ENCODE assay signal across 7 mouse cellular contexts in genomic region chr4:109406054-109406485, GRCm38 (mm10). TPM values are rescaled to one million over a fixed set of nuclear protein-coding genes. Genes with fewer than 3 reads are reported as not detected.
A peak's percentile ranks its signal among the peaks of the same experiment; 100 is the strongest.
DNase-seq lines count a peak whose midpoint lies in the region; ATAC-seq lines count a peak whose summit lies in the region.

No protein-coding gene starts in this region.

- peak overlapping the region; percentile 96 for H3K4me2 ChIP-seq in hindbrain, embryonic 13.5 days

- no peaks in the 10 kb centered on the region for H3K36me3 ChIP-seq in hindbrain, embryonic 13.5 days
- H3K36me3 ChIP-seq in macrophage (ENCODE audit: inconsistent target), result no peaks in the 10 kb centered on the region; the same call in 1 of the 2 replicates

- peak overlapping the region; percentile 68 for H3K4me3 ChIP-seq in hindbrain, embryonic 13.5 days
- peak overlapping the region; percentile 54 for H3K4me3 ChIP-seq in macrophage (ENCODE audit: inconsistent target)

- WGBS in hindbrain, embryonic 13.5 days, result 11% methylated on average over 3 of the region's 3 CpGs
- 0% methylated on average over 3 of the region's 3 CpGs for WGBS in macrophage (ENCODE audit: missing documents)

- peaks cover 21% of the 10 kb centered on the region for H3K4me1 ChIP-seq in hindbrain, embryonic 13.5 days (replicated peaks)

- peaks cover 12% of the 10 kb centered on the region for H3K27me3 ChIP-seq in hindbrain, embryonic 13.5 days

- H3K79me2 ChIP-seq in macrophage (ENCODE audit: inconsistent target), result no peaks in the 10 kb centered on the region

- H3K9me3 ChIP-seq in hindbrain, embryonic 13.5 days, result no peaks in the 10 kb centered on the region

- H3K27ac ChIP-seq in hindbrain, embryonic 13.5 days, result peak overlapping the region; percentile 19; the same call in 1 of the 2 replicates
- H3K27ac ChIP-seq in macrophage, result peak overlapping the region; percentile 89

- H3K9ac ChIP-seq in hindbrain, embryonic 13.5 days, result peak overlapping the region; percentile 80

- intact Hi-C loops in left cerebral cortex, postnatal 10 days (cut with DNase I), result no loop called here

- peak; percentile 83 for ATAC-seq in common myeloid progenitor, adult 5-6 weeks (replicated peaks; ENCODE audit: low read depth, poor library complexity, severe bottlenecking)
- peak; percentile 46 for ATAC-seq in hindbrain, embryonic 13.5 days (ENCODE audit: low FRiP score)

- peak; percentile 72 for DNase-seq in adrenal gland, postnatal 25 days
- DNase-seq in frontal cortex, postnatal 36 days (ENCODE audit: low spot score in 2 of 2), result peak; percentile 52 to 58
- peak; percentile 36 to 76 for DNase-seq in left cerebral cortex, postnatal 10 days (ENCODE audit: extremely low spot score in 1 of 2, low spot score in 2 of 2)
- peak; percentile 45 for DNase-seq in right cerebral cortex, postnatal 14 days

RNA-seq across cellular contexts. Expression of gene Ttc39a, which starts 0.4 kb away (rescaled TPM):
- 4.9 and 7.8 TPM in 2 replicates for total RNA-seq in adrenal gland, postnatal 25 days (2021)
- total RNA-seq in common myeloid progenitor, adult 5-6 weeks (2017), result 0.46 and 2.8 TPM in 2 replicates
- polyA plus RNA-seq in hindbrain, embryonic 13.5 days (2015; fragmentation: Nextera tagmentation; extraction: Ambion mirVana), result 0.99 and 1.2 TPM in 2 replicates
- total RNA-seq in left cerebral cortex, postnatal 10 days (2021), result 1 to 10 TPM; 1.2 TPM
- total RNA-seq in macrophage (2018; cell fraction: chromatin; rRNA removed), result 10 to 100 TPM in 25 of 26 experiments, 1 to 10 TPM in 1; 9.5 to 66.3 (median 34.0) TPM
- total RNA-seq in macrophage (2018; cell fraction: cytosol; rRNA removed), result 10 to 100 TPM in 8 of 26 experiments, 1 to 10 TPM in 18; 3.5 to 14.9 (median 7.1) TPM
- 10 to 100 TPM in 21 of 26 experiments, 1 to 10 TPM in 5; 6.4 to 27.7 (median 15.8) TPM for total RNA-seq in macrophage (2018; cell fraction: nucleus; rRNA removed)
- 3.5 to 7.7 TPM (median 5.7 TPM) in 3 replicates for polyA plus RNA-seq in macrophage (2018)

Comparison
In these comparisons a context has a peak if more than half of its experiments do, and no peak if none do; other contexts are left out.
1. Peak in every context shown above with its lines: DNase-seq, ATAC-seq, H3K4me3 ChIP-seq and H3K27ac ChIP-seq.